Mouse (Mus musculus): ENCODE measurements around the gene Gm20661. TPM values are rescaled to one million over a fixed set of nuclear protein-coding genes. Genes with fewer than 3 reads are reported as not detected.

Gene Gm20661
- polyA plus RNA-seq, 1 experiment from 2014 or later = 5.5 TPM

DNA sequence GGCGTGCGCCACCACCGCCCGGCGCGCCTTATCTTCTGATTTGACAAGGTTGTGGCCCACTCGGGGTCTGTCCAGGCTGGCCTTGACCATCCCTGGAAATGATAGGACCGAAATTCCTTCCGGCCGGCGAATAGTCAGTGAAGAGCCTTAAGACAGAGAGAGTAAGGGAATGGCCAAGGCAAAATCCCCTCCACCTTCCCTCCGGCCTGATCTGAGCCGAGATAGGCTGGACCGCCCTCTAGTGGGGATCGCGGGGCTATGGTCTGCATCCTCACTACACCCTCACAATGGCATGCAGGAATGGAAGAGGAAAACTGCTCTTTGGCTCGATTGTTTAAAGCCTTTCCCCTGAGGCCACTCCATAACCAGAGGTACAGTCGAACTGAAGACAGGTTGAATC, 3.5 kb downstream of the Gm20661 start:
- peak overlapping the region; percentile 53 for H3K4me3 ChIP-seq (ENCODE audit: low read length)
- H3K36me3 ChIP-seq (ENCODE audit: control insufficient read depth, insufficient read depth, low read length) = peaks cover 3% of the 10 kb centered on the region; the same call in 1 of the 2 replicates
- no peaks in the 10 kb centered on the region for H3K9me3 ChIP-seq (ENCODE audit: control insufficient read depth, low read length)
- H3K27ac ChIP-seq (ENCODE audit: low read depth, low read length) = no peak overlapping the region; the same call in 1 of the 2 replicates
- peak overlapping the region; percentile 45 for H3K4me2 ChIP-seq (replicated peaks; ENCODE audit: low read depth, low read length)
- 5% methylated on average over 18 of the region's 18 CpGs for WGBS
- ATAC-seq (ENCODE audit: low FRiP score, low TSS enrichment) = peak; percentile 25
- H3K4me1 ChIP-seq (ENCODE audit: control insufficient read depth, insufficient read depth, low read length) = peaks cover 32% of the 10 kb centered on the region
- no peaks in the 10 kb centered on the region for H3K27me3 ChIP-seq (ENCODE audit: control insufficient read depth, insufficient read depth, low read length)
- peak overlapping the region; percentile 79; the same call in 1 of the 2 replicates for H3K9ac ChIP-seq (ENCODE audit: low read depth, low read length)

DNA sequence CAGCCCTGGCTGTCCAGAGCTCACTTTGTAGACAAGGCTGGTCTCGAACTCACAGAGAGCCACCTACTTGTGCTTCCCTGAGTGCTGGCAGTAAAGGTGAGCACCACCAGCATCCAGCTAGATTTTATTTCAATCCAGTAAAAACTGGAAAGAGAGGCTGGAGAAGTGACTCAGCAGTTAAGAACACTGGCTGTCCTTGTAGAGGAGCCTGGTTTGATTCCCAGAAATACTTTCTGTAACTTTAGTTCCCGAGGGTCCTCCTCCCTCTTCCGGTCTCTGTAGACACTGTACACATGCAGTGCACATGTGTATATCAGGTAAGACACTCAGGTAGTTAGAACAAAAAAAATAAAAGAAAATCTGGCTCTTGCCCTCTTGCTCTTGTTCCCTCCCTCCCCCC, 5.1 kb downstream of the Gm20661 start:
- no peaks in the 10 kb centered on the region for H3K27me3 ChIP-seq (ENCODE audit: control insufficient read depth, insufficient read depth, low read length)
- no peaks in the 10 kb centered on the region for H3K9me3 ChIP-seq (ENCODE audit: control insufficient read depth, low read length)
- H3K27ac ChIP-seq (ENCODE audit: low read depth, low read length) = no peak overlapping the region; the same call in 1 of the 2 replicates
- ATAC-seq (ENCODE audit: low FRiP score, low TSS enrichment) = no peak
- peaks cover 17% of the 10 kb centered on the region for H3K4me1 ChIP-seq (ENCODE audit: control insufficient read depth, insufficient read depth, low read length)
- no peak overlapping the region for H3K4me3 ChIP-seq (ENCODE audit: low read length)
- peaks cover 3% of the 10 kb centered on the region; the same call in 1 of the 2 replicates for H3K36me3 ChIP-seq (ENCODE audit: control insufficient read depth, insufficient read depth, low read length)
- no peak overlapping the region for H3K9ac ChIP-seq (ENCODE audit: low read depth, low read length)
- H3K4me2 ChIP-seq (replicated peaks; ENCODE audit: low read depth, low read length) = no peak overlapping the region
- WGBS = 66% methylated on average over 3 of the region's 3 CpGs

DNA sequence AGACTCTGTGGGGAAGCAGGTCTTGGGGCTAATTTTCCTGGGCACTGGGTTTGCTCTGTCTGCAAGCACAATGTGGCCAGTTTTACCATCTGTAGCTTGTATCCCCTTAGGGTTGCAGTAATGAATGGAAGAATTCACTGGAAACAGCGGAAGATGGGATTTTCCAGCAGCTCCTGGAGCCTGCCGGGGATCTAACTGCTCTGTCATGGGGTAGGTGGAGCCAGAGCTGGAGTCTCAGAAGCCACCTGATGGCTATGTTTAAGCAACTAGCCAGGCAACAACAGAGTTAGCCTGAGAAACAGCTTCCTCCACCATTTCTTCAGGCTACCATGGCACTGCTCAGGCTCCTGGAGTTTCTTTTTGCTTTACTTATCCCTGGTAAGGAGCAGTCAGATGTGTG, 9.3 kb downstream of the Gm20661 start, which contains the start of gene Cdhr4:
TSS of gene Cdhr4 (plus strand) at position 301 of the 400 bp plus-strand sequence.
- Histone ChIP-seq H3K27me3 (ENCODE audit: control insufficient read depth, insufficient read depth, low read length) (no peaks in the 10 kb centered on the region), H3K27ac (ENCODE audit: low read depth, low read length) (no peak within 1 kb of the TSS), H3K9ac (ENCODE audit: low read depth, low read length) (no peak within 1 kb of the TSS), H3K9me3 (ENCODE audit: control insufficient read depth, low read length) (no peaks in the 10 kb centered on the region), H3K4me2 (replicated peaks; ENCODE audit: low read depth, low read length) (no peak within 1 kb of the TSS), H3K36me3 (ENCODE audit: control insufficient read depth, insufficient read depth, low read length) (no peaks in the 10 kb centered on the region), H3K4me3 (ENCODE audit: low read length) (no peak within 1 kb of the TSS), H3K4me1 (ENCODE audit: control insufficient read depth, insufficient read depth, low read length) (0 out of 2 replicates have a peak, but pooled peaks cover 3% of the 10 kb centered on the region)
- WGBS = 73% methylated on average over 2 of the region's 2 CpGs
- ATAC-seq (ENCODE audit: low FRiP score, low TSS enrichment) = no peak

DNA sequence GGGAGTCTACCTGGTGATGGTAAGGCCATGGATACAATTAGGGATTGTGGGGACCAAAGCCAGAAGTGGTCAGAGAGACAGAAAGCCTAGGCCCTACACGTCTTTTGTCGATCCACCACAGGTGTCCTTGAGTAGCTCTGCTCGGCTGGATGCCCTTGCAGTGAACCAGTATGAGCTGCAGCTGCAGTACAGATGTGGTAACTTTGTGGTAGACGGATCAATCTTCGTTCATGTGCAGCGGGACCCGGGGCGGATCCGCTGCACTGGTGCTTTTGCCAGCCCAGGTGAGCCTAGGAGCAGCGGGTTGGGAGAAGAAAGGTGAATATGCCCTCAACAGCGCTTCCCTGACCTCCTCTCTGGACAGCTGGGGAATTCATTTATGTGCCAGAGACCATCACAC, 10.2 kb downstream of the Gm20661 start:
- H3K27me3 ChIP-seq (ENCODE audit: control insufficient read depth, insufficient read depth, low read length) = no peaks in the 10 kb centered on the region
- no peaks in the 10 kb centered on the region for H3K4me1 ChIP-seq (ENCODE audit: control insufficient read depth, insufficient read depth, low read length)
- H3K4me3 ChIP-seq (ENCODE audit: low read length) = no peak overlapping the region
- 94% methylated on average over 11 of the region's 11 CpGs for WGBS
- no peak overlapping the region for H3K27ac ChIP-seq (ENCODE audit: low read depth, low read length)
- no peak overlapping the region for H3K4me2 ChIP-seq (replicated peaks; ENCODE audit: low read depth, low read length)
- H3K9ac ChIP-seq (ENCODE audit: low read depth, low read length) = no peak overlapping the region
- no peak for ATAC-seq (ENCODE audit: low FRiP score, low TSS enrichment)
- no peaks in the 10 kb centered on the region for H3K9me3 ChIP-seq (ENCODE audit: control insufficient read depth, low read length)
- H3K36me3 ChIP-seq (ENCODE audit: control insufficient read depth, insufficient read depth, low read length) = no peaks in the 10 kb centered on the region

DNA sequence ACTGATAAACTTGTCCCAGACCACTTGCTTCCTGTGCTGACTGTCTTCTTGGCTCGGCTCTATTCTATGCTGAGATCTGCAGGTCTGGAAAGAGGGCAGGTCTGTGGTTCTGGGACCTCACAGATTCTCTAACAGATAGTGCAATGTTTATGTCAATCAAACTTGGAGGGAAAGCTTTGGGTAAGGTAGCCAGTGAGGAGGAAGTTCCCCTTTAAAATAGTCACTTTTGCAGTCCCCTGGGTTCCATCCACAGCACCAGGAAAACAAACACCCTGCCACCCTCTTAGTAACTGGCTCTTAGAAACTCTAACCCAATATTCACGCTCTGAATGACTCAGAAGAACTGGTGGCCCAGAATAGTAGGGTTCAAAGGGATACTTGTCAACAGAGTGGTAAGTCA, 11.6 kb downstream of the Gm20661 start:
- no peaks in the 10 kb centered on the region for H3K36me3 ChIP-seq (ENCODE audit: control insufficient read depth, insufficient read depth, low read length)
- 44% methylated on average over 2 of the region's 2 CpGs for WGBS
- H3K4me3 ChIP-seq (ENCODE audit: low read length) = no peak overlapping the region
- H3K4me2 ChIP-seq (replicated peaks; ENCODE audit: low read depth, low read length) = no peak overlapping the region
- H3K27me3 ChIP-seq (ENCODE audit: control insufficient read depth, insufficient read depth, low read length) = no peaks in the 10 kb centered on the region
- no peaks in the 10 kb centered on the region for H3K9me3 ChIP-seq (ENCODE audit: control insufficient read depth, low read length)
- H3K27ac ChIP-seq (ENCODE audit: low read depth, low read length) = no peak overlapping the region
- no peak for ATAC-seq (ENCODE audit: low FRiP score, low TSS enrichment)
- H3K9ac ChIP-seq (ENCODE audit: low read depth, low read length) = no peak overlapping the region
- no peaks in the 10 kb centered on the region for H3K4me1 ChIP-seq (ENCODE audit: control insufficient read depth, insufficient read depth, low read length)

DNA sequence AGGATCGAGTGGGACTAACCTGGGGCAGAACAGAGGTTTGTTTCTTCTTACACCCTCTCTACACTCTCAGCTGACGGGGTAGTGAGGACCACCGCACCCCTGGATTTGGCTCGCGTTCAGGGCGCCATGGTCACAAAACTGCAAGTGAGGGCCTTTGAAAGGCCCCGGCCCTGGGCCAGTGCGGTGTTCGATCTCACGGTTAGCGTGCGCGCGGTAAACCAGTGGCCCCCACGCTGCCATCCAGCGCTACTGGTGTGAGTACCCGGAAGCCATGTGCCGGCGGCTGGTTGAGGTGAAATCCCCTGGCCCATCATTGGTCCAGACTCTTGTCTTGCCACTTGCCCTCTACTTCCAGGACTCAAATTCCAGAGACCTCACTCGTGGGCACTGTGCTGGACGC, 12.7 kb downstream of the Gm20661 start:
- Histone ChIP-seq H3K4me2 (replicated peaks; ENCODE audit: low read depth, low read length) (no peak overlapping the region), H3K9me3 (ENCODE audit: control insufficient read depth, low read length) (no peaks in the 10 kb centered on the region), H3K4me3 (ENCODE audit: low read length) (no peak overlapping the region), H3K36me3 (ENCODE audit: control insufficient read depth, insufficient read depth, low read length) (no peaks in the 10 kb centered on the region), H3K4me1 (ENCODE audit: control insufficient read depth, insufficient read depth, low read length) (no peaks in the 10 kb centered on the region), H3K9ac (ENCODE audit: low read depth, low read length) (no peak overlapping the region), H3K27ac (ENCODE audit: low read depth, low read length) (no peak overlapping the region), H3K27me3 (ENCODE audit: control insufficient read depth, insufficient read depth, low read length) (no peaks in the 10 kb centered on the region)
- no peak for ATAC-seq (ENCODE audit: low FRiP score, low TSS enrichment)
- 95% methylated on average over 21 of the region's 21 CpGs for WGBS

DNA sequence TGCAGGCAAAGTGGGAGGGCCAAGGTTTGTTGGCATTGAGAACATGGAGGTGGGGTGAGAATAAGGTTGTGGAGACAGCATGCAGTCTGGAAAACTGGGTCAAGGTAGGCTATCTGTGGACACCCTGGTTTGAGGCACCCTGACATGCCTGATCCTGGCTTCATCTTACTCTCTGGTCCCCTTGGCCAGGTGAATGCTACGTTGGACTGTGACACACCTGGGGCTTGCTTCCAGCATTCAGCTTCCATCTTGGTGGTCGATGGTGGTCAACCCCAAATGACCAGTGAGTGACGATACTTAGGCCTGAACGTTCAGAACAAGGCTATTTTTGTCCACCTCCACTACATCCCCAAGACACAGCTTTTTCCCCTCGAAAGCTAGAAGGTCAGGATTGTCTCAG, 13.2 kb downstream of the Gm20661 start, which contains the start of gene Gm20662:
TSS of gene Gm20662 (plus strand) at position 301 of the 400 bp plus-strand sequence.
- H3K4me1 ChIP-seq (ENCODE audit: control insufficient read depth, insufficient read depth, low read length) = no peaks in the 10 kb centered on the region
- no peak for ATAC-seq (ENCODE audit: low FRiP score, low TSS enrichment)
- H3K9me3 ChIP-seq (ENCODE audit: control insufficient read depth, low read length) = no peaks in the 10 kb centered on the region

DNA sequence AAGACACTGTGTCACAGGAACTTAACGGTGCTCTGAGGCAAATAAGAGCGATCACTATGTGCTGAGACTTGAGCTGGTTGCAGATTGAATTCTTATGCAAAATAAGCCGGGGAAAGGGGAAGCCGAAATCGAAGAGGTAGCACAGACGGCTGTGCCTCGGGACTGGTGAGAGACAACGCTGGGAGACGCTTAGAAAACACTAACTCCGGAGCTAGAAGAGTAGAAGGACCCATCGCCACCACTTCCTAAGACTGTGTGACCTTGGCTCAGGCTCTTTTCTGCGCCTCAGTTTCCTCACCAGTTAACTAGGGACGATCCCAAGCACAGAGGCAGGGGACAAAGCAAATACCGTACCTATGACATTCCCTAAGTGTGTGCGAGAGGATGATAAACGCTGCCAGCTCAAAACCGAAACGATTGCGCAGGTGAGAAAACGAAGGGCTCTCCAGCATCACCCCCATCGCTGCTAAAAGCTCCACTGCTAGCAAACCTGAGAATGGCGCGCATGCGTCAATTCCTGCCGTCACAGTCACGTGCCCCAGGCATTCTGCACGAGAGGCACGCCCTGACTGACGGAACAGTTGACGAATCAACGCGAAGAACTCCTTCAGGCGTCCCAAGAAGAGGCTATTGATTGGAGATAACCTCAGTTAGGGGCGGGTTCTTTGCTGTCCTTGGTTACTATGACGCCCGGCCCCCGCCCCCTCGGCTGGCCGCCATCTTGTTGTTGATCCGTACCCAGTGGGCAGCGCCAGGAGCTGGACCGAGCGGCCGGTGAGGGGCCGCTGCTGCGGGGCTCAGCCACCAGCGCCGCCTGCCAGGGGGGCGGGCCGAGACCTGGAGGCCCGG, 19.3 kb downstream of the Gm20661 start, which contains the start of gene Ip6k1:
TSS of gene Ip6k1 (plus strand) at position 580 of the 849 bp plus-strand sequence.
- Histone ChIP-seq H3K27me3 (ENCODE audit: control insufficient read depth, insufficient read depth, low read length) (no peaks in the 10 kb centered on the region), H3K4me1 (ENCODE audit: control insufficient read depth, insufficient read depth, low read length) (peaks cover 15% of the 10 kb centered on the region), H3K9ac (ENCODE audit: low read depth, low read length) (peak within 1 kb of the TSS; percentile 68), H3K4me2 (replicated peaks; ENCODE audit: low read depth, low read length) (peak within 1 kb of the TSS; percentile 80), H3K36me3 (ENCODE audit: control insufficient read depth, insufficient read depth, low read length) (peaks cover 3% of the 10 kb centered on the region; the same call in 1 of the 2 replicates), H3K27ac (ENCODE audit: low read depth, low read length) (peak within 1 kb of the TSS; percentile 72), H3K4me3 (ENCODE audit: low read length) (peak within 1 kb of the TSS; percentile 60), H3K9me3 (ENCODE audit: control insufficient read depth, low read length) (no peaks in the 10 kb centered on the region)
- peak; percentile 99 for ATAC-seq (ENCODE audit: low FRiP score, low TSS enrichment)
- under 1% methylated on average over 50 of the region's 51 CpGs for WGBS

More for the DNA sequence above, 13.2 kb downstream of the Gm20661 start, which contains the start of gene Gm20662:
- no peak within 1 kb of the TSS for H3K9ac ChIP-seq (ENCODE audit: low read depth, low read length)
- H3K27me3 ChIP-seq (ENCODE audit: control insufficient read depth, insufficient read depth, low read length) = no peaks in the 10 kb centered on the region
- no peaks in the 10 kb centered on the region for H3K36me3 ChIP-seq (ENCODE audit: control insufficient read depth, insufficient read depth, low read length)
- no peak within 1 kb of the TSS for H3K27ac ChIP-seq (ENCODE audit: low read depth, low read length)
- no peak within 1 kb of the TSS for H3K4me2 ChIP-seq (replicated peaks; ENCODE audit: low read depth, low read length)
- WGBS = 91% methylated on average over 5 of the region's 5 CpGs
- no peak within 1 kb of the TSS for H3K4me3 ChIP-seq (ENCODE audit: low read length)

All from kidney, embryonic 14.5 days (tissue).